7 mouse cellular contexts compared by ENCODE assay signal in genomic region chr9:47532215-47532865, GRCm38 (mm10). TPM values are rescaled to one million over a fixed set of nuclear protein-coding genes. Genes with fewer than 3 reads are reported as not detected.
DNase-seq lines count a peak whose midpoint lies in the region; ATAC-seq and TF ChIP-seq lines count a peak whose summit lies in the region.

No protein-coding gene starts in this region.

- H3K36me3 ChIP-seq in hindbrain, embryonic 10.5 days, result peaks cover 13% of the 10 kb centered on the region; the same call in 1 of the 2 replicates
- no peaks in the 10 kb centered on the region for H3K36me3 ChIP-seq in liver, postnatal 0 days (replicated peaks; ENCODE audit: insufficient read depth, low read length)
- H3K36me3 ChIP-seq in stomach, postnatal 0 days (ENCODE audit: control insufficient read depth, insufficient read depth, low read length), result no peaks in the 10 kb centered on the region

- H3K27ac ChIP-seq in cortical plate, adult 2 months (ENCODE audit: insufficient read depth, low read length), result no peak overlapping the region
- H3K27ac ChIP-seq in hindbrain, embryonic 10.5 days, result peak overlapping the region; percentile 96
- no peak overlapping the region for H3K27ac ChIP-seq in liver, postnatal 0 days (ENCODE audit: low read depth)
- no peak overlapping the region for H3K27ac ChIP-seq in stomach, postnatal 0 days (replicated peaks)

- no peak for ATAC-seq in liver, postnatal 0 days
- no peak for ATAC-seq in stomach, postnatal 0 days (ENCODE audit: low FRiP score, low TSS enrichment)

- H3K9ac ChIP-seq in liver, postnatal 0 days (replicated peaks), result no peak overlapping the region
- no peak overlapping the region for H3K9ac ChIP-seq in stomach, postnatal 0 days (ENCODE audit: low read length)

- peak overlapping the region; percentile 98 for H3K4me3 ChIP-seq in cortical plate, adult 2 months (ENCODE audit: insufficient read depth, low read length)
- H3K4me3 ChIP-seq in hindbrain, embryonic 10.5 days, result peak overlapping the region; percentile 93
- H3K4me3 ChIP-seq in liver, postnatal 0 days (ENCODE audit: low read depth, low read length), result 0 out of 2 replicates have a peak overlapping the region, but pooled peaks have one; percentile 53
- H3K4me3 ChIP-seq in stomach, postnatal 0 days (ENCODE audit: low read depth, low read length), result no peak overlapping the region; the same call in 1 of the 2 replicates

- TF ChIP-seq POLR2A in cortical plate, adult 2 months (IDR thresholded peaks at IDR 0.05; ENCODE audit: extremely low read depth, insufficient read depth, low read length), result no peak

- H3K27me3 ChIP-seq in hindbrain, embryonic 10.5 days (ENCODE audit: insufficient read depth, poor library complexity, severe bottlenecking), result peaks cover 5% of the 10 kb centered on the region; the same call in 1 of the 2 replicates
- H3K27me3 ChIP-seq in liver, postnatal 0 days (ENCODE audit: insufficient read depth, low read length), result peaks cover 43% of the 10 kb centered on the region
- no peaks in the 10 kb centered on the region for H3K27me3 ChIP-seq in stomach, postnatal 0 days (ENCODE audit: control insufficient read depth, insufficient read depth, low read length)

- peak; percentile 44 for DNase-seq in right cerebral cortex, adult 18-20 months
- no peak for DNase-seq in right cerebral cortex, postnatal 36 days (ENCODE audit: low spot score in 2 of 2)
- DNase-seq in hindbrain, embryonic 10.5 days (ENCODE audit: low spot score), result peak; percentile 55
- no peak for DNase-seq in liver, postnatal 0 days
- DNase-seq in stomach, postnatal 0 days (ENCODE audit: low spot score), result no peak
- DNase-seq in ovary, adult 18-20 months (ENCODE audit: low spot score), result no peak

- peaks cover 3% of the 10 kb centered on the region for H3K4me1 ChIP-seq in cortical plate, adult 2 months (ENCODE audit: control insufficient read depth, insufficient read depth, low read length)
- H3K4me1 ChIP-seq in hindbrain, embryonic 10.5 days (replicated peaks), result peaks cover 47% of the 10 kb centered on the region
- peaks cover 15% of the 10 kb centered on the region; the same call in 1 of the 2 replicates for H3K4me1 ChIP-seq in liver, postnatal 0 days (ENCODE audit: insufficient read depth)
- peaks cover 5% of the 10 kb centered on the region; the same call in 1 of the 2 replicates for H3K4me1 ChIP-seq in stomach, postnatal 0 days (replicated peaks; ENCODE audit: control insufficient read depth, insufficient read depth)

- 3% methylated on average over 20 of the region's 20 CpGs for WGBS in hindbrain, embryonic 10.5 days
- WGBS in liver, postnatal 0 days (ENCODE audit: insufficient replicate concordance), result 11% methylated on average over 20 of the region's 20 CpGs
- WGBS in stomach, postnatal 0 days, result 14% methylated on average over 20 of the region's 20 CpGs

- H3K4me2 ChIP-seq in liver, postnatal 0 days (ENCODE audit: low read depth, low read length), result peak overlapping the region; percentile 88; the same call in 1 of the 2 replicates
- peak overlapping the region; percentile 99 for H3K4me2 ChIP-seq in stomach, postnatal 0 days (replicated peaks; ENCODE audit: low read depth)

- no peak for TF ChIP-seq CTCF in cortical plate, adult 2 months (IDR thresholded peaks at IDR 0.05; ENCODE audit: extremely low read depth, insufficient read depth, low read length)
- no peak for TF ChIP-seq CTCF in liver, postnatal 0 days (IDR thresholded peaks at IDR 0.05; ENCODE audit: low read depth)
- TF ChIP-seq CTCF in stomach, postnatal 0 days (IDR thresholded peaks at IDR 0.05; ENCODE audit: low read depth), result no peak

- H3K9me3 ChIP-seq in hindbrain, embryonic 10.5 days, result no peaks in the 10 kb centered on the region
- no peaks in the 10 kb centered on the region for H3K9me3 ChIP-seq in liver, postnatal 0 days (ENCODE audit: low read length)
- no peaks in the 10 kb centered on the region for H3K9me3 ChIP-seq in stomach, postnatal 0 days (ENCODE audit: control insufficient read depth, low read length)

- no peak for TF ChIP-seq EP300 in liver, postnatal 0 days (IDR thresholded peaks at IDR 0.05; ENCODE audit: low read depth)
- no peak for TF ChIP-seq EP300 in stomach, postnatal 0 days (optimal IDR thresholded peaks at IDR 0.05)

RNA-seq across cellular contexts. Expression of gene Cadm1, which starts 2.4 kb away (rescaled TPM):
- polyA plus RNA-seq in cortical plate, adult 2 months (2012; rRNA removed), result 104 and 106 TPM in 2 replicates
- polyA plus RNA-seq in hindbrain, embryonic 10.5 days (2016; fragmentation: Nextera tagmentation; extraction: Ambion mirVana), result 111 and 168 TPM in 2 replicates
- 12.5 and 13.6 TPM in 2 replicates for polyA plus RNA-seq in liver, postnatal 0 days (2015; fragmentation: Nextera tagmentation; extraction: Ambion mirVana)
- 18.3 and 20.0 TPM in 2 replicates for polyA plus RNA-seq in stomach, postnatal 0 days (2015; fragmentation: Nextera tagmentation; extraction: Ambion mirVana)

Comparison
In these comparisons a context has a peak if more than half of its experiments do, and no peak if none do; other contexts are left out.
1. DNase-seq: peak in right cerebral cortex, adult 18-20 months (single experiment) and hindbrain, embryonic 10.5 days (single experiment); none in right cerebral cortex, postnatal 36 days (0 of 2), liver, postnatal 0 days (single experiment), stomach, postnatal 0 days (single experiment) and ovary, adult 18-20 months (single experiment).